Mouse (Mus musculus) urinary bladder, postnatal 4 days (tissue): Measurements from ENCODE around the gene Ppbp.
"Not testable (repeated sequence)": the region's sequence is repeated elsewhere in the genome, so short reads cannot be mapped to it uniquely, and the experiment has no call there.

ENCODE experiments used
- DNase-seq, 2 experiments: peaks; one replicate each; pipeline ENCODE4 v3.0.0; 2021 to 2022; ENCODE audit warnings: low spot score in 2 of 2

Ppbp gene

GRCm38 (mm10) chr5:90785659-90786588 lies 17.6 kb downstream of the Ppbp start, which contains the start of gene Cxcl3:
Gene Cxcl3 (plus strand): TSS chr5:90786103.
- no peak for DNase-seq

GRCm38 (mm10) chr5:90788114-90788513 lies 19.8 kb downstream of the Ppbp start:
- no peak for DNase-seq

GRCm38 (mm10) chr5:90789306-90790073 lies 21.2 kb downstream of the Ppbp start:
- DNase-seq = no peak

- DNase-seq = no peak
Measured at GRCm38 (mm10) chr5:90790074-90790502, 21.8 kb downstream of the Ppbp start.

GRCm38 (mm10) chr5:90794195-90794625 lies 25.9 kb downstream of the Ppbp start, which contains the start of gene Cxcl15:
Gene Cxcl15 (plus strand): TSS chr5:90794534.
- DNase-seq = no peak

- not testable (repeated sequence) for DNase-seq
Measured at GRCm38 (mm10) chr5:90795392-90795791, 27.1 kb downstream of the Ppbp start.

GRCm38 (mm10) chr5:90804574-90804973 lies 36.3 kb downstream of the Ppbp start:
- no peak for DNase-seq

- DNase-seq = no peak
Measured at GRCm38 (mm10) chr5:90806050-90806449, 37.7 kb downstream of the Ppbp start.

- no peak for DNase-seq
Measured at GRCm38 (mm10) chr5:90807176-90807950, 39.0 kb downstream of the Ppbp start.
